Mouse (Mus musculus) liver, embryonic 16.5 days (tissue): ENCODE data around the gene Mrpl38. TPM values are rescaled to one million over a fixed set of nuclear protein-coding genes. Genes with fewer than 3 reads are reported as not detected.

ENCODE experiments used
- ATAC-seq: fragments of 200-750 bp; cut with Nextera tagmentation; 2 replicates; pipeline ENCODE4 v1.8.0; 2017; ENCODE audit warnings: low read depth, mild to moderate bottlenecking, moderate number of reproducible peaks, moderate library complexity
- H3K27ac ChIP-seq: fragments of 300-500 bp; sonication (generic); 2 replicates; pipeline ENCODE4 v1.5.1; 2014; ENCODE audit warnings: mild to moderate bottlenecking, low read length
- H3K27me3 ChIP-seq: fragments of 300-500 bp; sonication (generic); 2 replicates; pipeline ENCODE4 v1.6.1; 2014; ENCODE audit warnings: low read depth, low read length, mixed read lengths; ENCODE audit not compliant: control insufficient read depth, insufficient read depth
- H3K36me3 ChIP-seq: fragments of 300-500 bp; sonication (generic); 2 replicates; pipeline ENCODE4 v1.6.1; 2014; ENCODE audit warnings: mild to moderate bottlenecking; ENCODE audit not compliant: control insufficient read depth, insufficient read depth
- H3K4me1 ChIP-seq: fragments of 300-500 bp; sonication (generic); 2 replicates; pipeline ENCODE4 v1.6.1; 2014; ENCODE audit warnings: low read depth, low read length, mixed read lengths; ENCODE audit not compliant: control insufficient read depth
- H3K4me2 ChIP-seq: fragments of 300-500 bp; sonication (generic); 2 replicates; pipeline ENCODE4 v1.6.1; 2014; ENCODE audit warnings: low read depth, low read length, mixed read lengths
- H3K4me3 ChIP-seq: fragments of 300-500 bp; sonication (generic); 2 replicates; pipeline ENCODE4 v1.5.1; 2014; ENCODE audit warnings: low read depth, mild to moderate bottlenecking, low read length
- H3K9ac ChIP-seq: fragments of 300-500 bp; sonication (generic); 2 replicates; pipeline ENCODE4 v1.6.1; 2014; ENCODE audit warnings: low read depth, low read length
- H3K9me3 ChIP-seq: fragments of 300-500 bp; sonication (generic); replicated peaks from 2 replicates; pipeline ENCODE4 v1.6.1; 2016; ENCODE audit warnings: low read length; ENCODE audit not compliant: control insufficient read depth
- WGBS: fragments of 180-500 bp; shearing (Covaris S2); extraction: QIAGEN DNeasy Blood & Tissue Kit; methylation state at CpG from one replicate; pipeline ENCODE4 v1.1.7; 2014; ENCODE audit not compliant: insufficient replicate concordance; 5-methylcytosine and 5-hydroxymethylcytosine counted together
- polyA plus RNA-seq: library from polyadenylated mRNA; unstranded; fragments of >200 nt; fragmentation: Nextera tagmentation; extraction: Ambion mirVana; gene quantifications from 2 replicates; pipeline ENCODE4 v1.2.1, GENCODE M21; 2015

Mrpl38 gene
- polyA plus RNA-seq, 1 experiment from 2014 or later = 44.4 TPM

DNA sequence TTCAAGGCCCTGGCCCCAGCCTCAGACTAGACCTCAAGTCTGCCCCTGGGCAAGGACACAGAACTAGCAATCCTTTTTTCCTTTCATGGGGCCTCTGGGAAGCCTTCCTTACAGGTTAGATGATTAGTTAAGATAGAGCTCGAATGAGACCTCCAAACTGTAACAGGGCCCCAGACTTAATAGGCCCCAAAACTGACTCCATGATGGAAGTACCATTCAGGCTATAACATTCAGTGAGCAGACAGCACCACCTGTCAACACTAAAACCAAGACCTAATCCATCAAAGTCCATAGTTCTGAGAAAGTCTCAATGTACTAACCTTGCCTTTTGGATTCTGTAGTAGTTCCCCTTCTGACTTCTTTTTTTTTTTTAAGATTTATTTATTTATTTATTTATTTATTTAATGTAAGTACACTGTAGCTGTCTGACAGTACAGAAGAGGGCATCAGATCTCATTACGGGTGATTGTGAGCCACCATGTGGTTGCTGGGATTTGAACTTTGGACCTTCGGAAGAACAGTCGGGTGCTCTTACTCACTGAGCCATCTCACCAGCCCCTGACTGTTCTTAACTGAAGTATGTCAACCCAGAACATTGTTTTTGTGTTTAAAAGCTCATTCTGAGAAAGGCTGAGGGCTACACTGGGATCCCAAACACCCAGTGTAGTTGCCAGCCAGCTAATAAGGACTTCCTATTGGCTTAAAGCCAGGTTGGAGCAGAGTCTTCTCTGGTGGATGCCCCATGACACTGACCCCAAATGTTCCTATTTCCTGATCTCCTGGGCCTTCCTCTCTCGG is 31.5 kb upstream of the Mrpl38 start:
- no peak overlapping the region for H3K4me2 ChIP-seq
- ATAC-seq = no peak
- no peaks in the 10 kb centered on the region for H3K27me3 ChIP-seq
- H3K9me3 ChIP-seq = no peaks in the 10 kb centered on the region
- H3K9ac ChIP-seq = no peak overlapping the region
- H3K4me1 ChIP-seq = peaks cover 17% of the 10 kb centered on the region
- no peak overlapping the region for H3K4me3 ChIP-seq
- no peak overlapping the region for H3K27ac ChIP-seq
- 64% methylated on average over 5 of the region's 5 CpGs for WGBS
- peaks cover 19% of the 10 kb centered on the region for H3K36me3 ChIP-seq

DNA sequence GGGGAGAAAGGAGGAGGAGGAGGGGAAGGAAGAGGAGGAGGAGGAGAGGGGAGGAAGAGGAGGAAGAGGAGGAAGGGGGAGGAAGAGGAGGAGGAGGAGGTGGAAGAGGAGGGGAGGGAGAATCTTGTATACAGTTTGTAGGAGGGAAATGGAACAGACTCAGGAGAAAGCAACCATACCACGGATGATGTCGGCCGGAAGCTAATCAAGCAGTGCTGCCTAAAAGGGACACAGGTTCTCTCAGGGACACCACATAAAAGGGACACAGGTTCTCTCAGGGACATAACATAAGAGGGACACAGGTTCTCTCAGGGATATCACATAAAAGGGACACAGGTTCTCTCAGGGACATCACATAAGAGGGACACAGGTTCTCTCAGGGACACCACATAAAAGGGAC is 30.5 kb upstream of the Mrpl38 start:
- Histone ChIP-seq H3K36me3 (peaks cover 13% of the 10 kb centered on the region), H3K9me3 (no peaks in the 10 kb centered on the region), H3K4me2 (no peak overlapping the region), H3K27me3 (no peaks in the 10 kb centered on the region), H3K4me3 (no peak overlapping the region), H3K27ac (no peak overlapping the region), H3K9ac (no peak overlapping the region), H3K4me1 (peaks cover 17% of the 10 kb centered on the region)
- no peak for ATAC-seq
- 64% methylated on average over 3 of the region's 3 CpGs for whole genome bisulfite sequencing

DNA sequence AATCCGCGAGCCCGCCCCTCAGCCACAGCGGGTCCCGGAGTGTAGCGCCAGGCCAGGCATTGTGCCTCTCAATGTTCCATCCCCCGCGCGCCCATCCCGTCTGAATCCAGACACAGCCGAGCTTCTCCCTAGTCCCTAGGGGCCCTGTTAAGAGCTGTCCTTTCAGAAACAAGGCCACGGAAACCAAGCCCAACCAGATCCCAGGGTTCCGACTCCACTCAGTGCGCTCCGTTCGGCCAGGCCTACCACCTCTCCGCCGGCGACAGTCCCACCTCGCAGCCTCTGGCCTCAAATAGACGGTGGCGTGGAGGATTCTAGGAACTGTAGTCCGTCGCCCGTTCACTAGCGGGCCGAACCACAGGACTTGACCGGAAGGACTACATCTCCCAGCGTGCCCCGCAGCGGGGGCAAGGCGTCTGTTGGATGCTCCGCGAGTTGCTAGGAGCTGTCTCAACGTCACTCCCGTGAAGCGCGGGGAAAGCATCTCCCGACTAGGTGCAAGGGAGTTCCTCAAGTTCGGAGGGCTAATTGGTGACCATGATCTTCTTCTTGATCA is 29.3 kb upstream of the Mrpl38 start, which contains the start of gene Fbf1:
Fbf1 (minus strand) TSS at position 283 of the 556 bp plus-strand sequence.
- Histone ChIP-seq H3K4me2 (peak within 1 kb of the TSS; percentile 64), H3K36me3 (peaks cover 4% of the 10 kb centered on the region), H3K4me3 (peak within 1 kb of the TSS; percentile 76), H3K27ac (peak within 1 kb of the TSS; percentile 66), H3K9me3 (no peaks in the 10 kb centered on the region), H3K4me1 (peaks cover 17% of the 10 kb centered on the region), H3K9ac (peak within 1 kb of the TSS; percentile 81), H3K27me3 (no peaks in the 10 kb centered on the region)
- WGBS = under 1% methylated on average over 40 of the region's 40 CpGs
- peak; percentile 99 for ATAC-seq

DNA sequence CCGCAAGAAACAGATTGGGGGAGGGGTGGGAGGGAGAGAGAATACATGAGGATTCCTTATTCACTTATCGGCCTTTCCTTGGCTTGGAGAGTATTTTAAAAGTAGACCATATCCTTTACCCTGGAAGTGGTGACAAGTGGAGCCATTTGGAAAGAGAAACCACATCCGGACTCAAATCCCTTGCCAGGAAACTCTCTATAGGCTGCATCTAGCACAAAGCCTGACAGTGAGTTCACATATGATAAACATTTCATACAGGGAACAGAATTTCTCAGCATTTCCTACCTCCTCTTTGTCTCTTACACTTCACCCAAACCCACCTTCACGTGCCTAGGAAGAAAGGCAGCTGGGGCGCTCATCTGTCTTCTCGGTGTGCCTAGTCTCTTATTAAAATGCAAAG is 28.6 kb upstream of the Mrpl38 start:
- peak overlapping the region; percentile 81 for H3K9ac ChIP-seq
- no peak for ATAC-seq
- H3K4me1 ChIP-seq = peaks cover 17% of the 10 kb centered on the region
- no peaks in the 10 kb centered on the region for H3K36me3 ChIP-seq
- WGBS = 10% methylated on average over 6 of the region's 6 CpGs
- no peaks in the 10 kb centered on the region for H3K9me3 ChIP-seq
- peak overlapping the region; percentile 76 for H3K4me3 ChIP-seq
- H3K4me2 ChIP-seq = peak overlapping the region; percentile 64
- no peaks in the 10 kb centered on the region for H3K27me3 ChIP-seq
- peak overlapping the region; percentile 66 for H3K27ac ChIP-seq

DNA sequence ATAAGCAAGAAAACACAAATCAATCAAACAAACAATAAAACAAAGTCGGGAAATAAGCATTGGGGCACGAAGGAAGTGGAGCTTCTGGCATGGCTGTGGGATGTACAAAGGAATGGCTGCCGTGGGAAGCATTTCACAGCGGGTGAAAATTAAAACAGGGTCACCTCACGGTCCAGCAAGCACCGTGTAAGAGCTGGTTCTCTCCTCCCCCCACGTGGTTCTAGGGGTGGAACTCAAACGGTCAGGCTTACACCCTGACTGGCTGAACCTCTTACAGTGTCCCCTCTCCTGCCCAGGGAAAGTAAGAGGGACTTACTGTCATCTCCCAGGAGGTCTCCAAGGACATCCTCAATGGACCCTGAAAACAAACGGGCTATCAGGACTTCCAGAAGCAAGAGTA is 24.3 kb upstream of the Mrpl38 start:
- peaks cover 13% of the 10 kb centered on the region for H3K4me1 ChIP-seq
- no peaks in the 10 kb centered on the region for H3K9me3 ChIP-seq
- no peak overlapping the region for H3K27ac ChIP-seq
- WGBS = 51% methylated on average over 9 of the region's 9 CpGs
- H3K4me2 ChIP-seq = no peak overlapping the region
- no peaks in the 10 kb centered on the region for H3K36me3 ChIP-seq
- no peak overlapping the region for H3K9ac ChIP-seq
- H3K4me3 ChIP-seq = no peak overlapping the region
- ATAC-seq = no peak
- no peaks in the 10 kb centered on the region for H3K27me3 ChIP-seq

DNA sequence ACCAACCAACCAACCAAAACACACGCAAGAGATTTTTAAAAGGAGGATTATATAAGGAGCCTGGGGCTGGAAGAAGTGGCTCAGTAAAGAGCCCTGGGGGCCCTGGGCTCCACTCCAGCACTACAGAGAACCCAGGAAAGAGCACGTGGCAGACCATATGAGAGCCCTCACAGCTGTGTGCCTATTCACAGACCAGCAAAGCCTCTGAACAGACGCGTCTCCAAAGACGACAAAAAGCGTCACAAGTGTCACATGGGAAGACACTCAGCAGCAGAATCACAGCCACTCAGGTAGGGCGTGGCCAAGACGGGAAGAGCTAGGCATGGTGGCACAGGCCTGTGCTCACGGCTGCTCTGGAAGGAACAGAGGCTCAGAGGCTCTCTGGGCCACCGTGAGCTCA is 23.5 kb upstream of the Mrpl38 start:
- Histone ChIP-seq H3K4me3 (no peak overlapping the region), H3K27me3 (no peaks in the 10 kb centered on the region), H3K4me1 (peaks cover 9% of the 10 kb centered on the region), H3K9ac (no peak overlapping the region), H3K27ac (no peak overlapping the region), H3K36me3 (no peaks in the 10 kb centered on the region), H3K4me2 (no peak overlapping the region), H3K9me3 (no peaks in the 10 kb centered on the region)
- WGBS = 73% methylated on average over 10 of the region's 10 CpGs
- no peak for ATAC-seq

DNA sequence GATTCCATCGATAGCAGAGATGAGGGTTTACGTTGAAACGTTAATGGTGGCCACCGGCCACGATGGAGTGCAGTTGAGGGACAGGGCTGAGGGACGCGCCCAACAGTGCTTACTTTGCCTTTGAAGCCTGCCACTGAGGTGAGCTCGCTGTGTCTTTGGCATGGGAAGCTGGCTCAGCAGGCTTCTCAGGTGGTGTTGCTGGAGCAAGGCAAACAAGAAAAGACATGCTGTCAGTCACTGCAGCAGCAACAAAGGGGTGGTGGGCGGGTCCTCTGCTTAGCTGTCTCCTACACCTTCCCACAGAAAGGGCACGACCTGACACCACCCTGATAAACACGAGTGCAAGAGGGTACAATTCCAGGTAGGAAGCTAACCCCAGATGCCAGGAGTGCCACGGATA is 22.6 kb upstream of the Mrpl38 start:
- Histone ChIP-seq H3K4me3 (no peak overlapping the region), H3K27ac (no peak overlapping the region)
- 59% methylated on average over 12 of the region's 12 CpGs for WGBS

DNA sequence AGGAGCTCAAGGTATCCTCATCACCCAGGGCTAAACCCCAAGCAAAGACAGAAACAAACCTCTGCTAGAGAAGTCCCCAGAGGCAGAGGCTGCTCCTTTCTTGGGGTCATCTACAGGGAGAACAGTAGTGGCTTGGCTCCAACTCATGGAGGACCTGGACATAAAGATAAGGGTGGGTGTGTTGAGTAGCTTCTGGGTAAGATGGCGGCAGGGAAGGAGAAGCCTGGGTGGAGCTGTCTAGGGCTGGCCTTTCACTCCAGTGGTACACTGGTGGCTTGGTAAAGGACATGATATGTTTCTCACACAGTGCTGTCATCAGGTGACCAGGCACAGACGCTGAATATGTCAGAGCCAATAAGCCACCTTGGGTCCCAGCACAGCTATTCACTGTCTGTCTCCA is 12.3 kb upstream of the Mrpl38 start:
- WGBS = 58% methylated on average over 2 of the region's 2 CpGs
- Histone ChIP-seq H3K9me3 (no peaks in the 10 kb centered on the region), H3K27me3 (no peaks in the 10 kb centered on the region), H3K4me2 (peak overlapping the region; percentile 6; the same call in 1 of the 2 replicates), H3K4me1 (peaks cover 18% of the 10 kb centered on the region), H3K9ac (no peak overlapping the region), H3K36me3 (no peaks in the 10 kb centered on the region), H3K4me3 (no peak overlapping the region), H3K27ac (peak overlapping the region; percentile 70)
- peak; percentile 94 for ATAC-seq

More for the DNA sequence above, 22.6 kb upstream of the Mrpl38 start:
- H3K4me2 ChIP-seq = no peak overlapping the region
- H3K27me3 ChIP-seq = no peaks in the 10 kb centered on the region
- H3K9ac ChIP-seq = no peak overlapping the region
- no peaks in the 10 kb centered on the region for H3K9me3 ChIP-seq
- ATAC-seq = no peak
- H3K36me3 ChIP-seq = no peaks in the 10 kb centered on the region
- peaks cover under 1% of the 10 kb centered on the region; the same call in 1 of the 2 replicates for H3K4me1 ChIP-seq

DNA sequence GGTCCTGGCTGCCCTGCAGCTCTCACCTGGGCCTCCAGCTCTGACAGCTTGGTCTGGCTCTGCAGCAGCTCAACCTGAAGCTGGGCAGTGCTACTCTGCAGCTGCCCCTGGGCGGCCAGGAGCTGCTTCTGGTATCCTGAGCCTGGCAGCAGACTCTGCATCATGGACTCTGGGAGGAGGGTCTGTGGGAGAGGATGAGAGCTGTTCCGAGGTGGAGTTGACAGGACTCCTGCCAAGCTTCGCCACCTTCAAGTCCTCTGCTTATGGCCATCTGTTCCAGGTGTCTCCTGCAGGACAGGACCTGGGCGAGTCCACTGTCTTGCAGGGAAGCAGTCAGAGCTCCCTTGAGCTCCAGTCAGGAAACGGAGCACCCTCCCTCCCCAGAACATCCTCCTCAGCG is 10.7 kb upstream of the Mrpl38 start:
- Histone ChIP-seq H3K4me3 (no peak overlapping the region), H3K27me3 (no peaks in the 10 kb centered on the region), H3K9me3 (no peaks in the 10 kb centered on the region), H3K9ac (no peak overlapping the region), H3K36me3 (no peaks in the 10 kb centered on the region; the same call in 1 of the 2 replicates), H3K4me2 (no peak overlapping the region), H3K4me1 (peaks cover 18% of the 10 kb centered on the region), H3K27ac (no peak overlapping the region)
- WGBS = 72% methylated on average over 6 of the region's 6 CpGs
- no peak for ATAC-seq
